Mouse (Mus musculus) embryonic facial prominence, embryonic 15.5 days (tissue): ENCODE data around the gene Pknox1. TPM values are rescaled to one million over a fixed set of nuclear protein-coding genes. Genes with fewer than 3 reads are reported as not detected.
"Not testable (repeated sequence)": the region's sequence is repeated elsewhere in the genome, so short reads cannot be mapped to it uniquely, and the experiment has no call there.

Experiments
- ATAC-seq: fragments of 200-750 bp; cut with Nextera tagmentation; 2 replicates; pipeline ENCODE4 v1.8.0; 2017; ENCODE audit warnings: low read depth, moderate TSS enrichment; ENCODE audit not compliant: insufficient number of reproducible peaks, low FRiP score, low TSS enrichment
- H3K27ac ChIP-seq: fragments of 300-500 bp; sonication (generic); replicated peaks from 2 replicates; pipeline ENCODE4 v1.5.1; 2015; ENCODE audit warnings: mild to moderate bottlenecking, inconsistent platforms
- H3K27me3 ChIP-seq: fragments of 300-500 bp; sonication (generic); 2 replicates; pipeline ENCODE4 v1.6.1; 2015; ENCODE audit warnings: inconsistent platforms
- H3K36me3 ChIP-seq: fragments of 300-500 bp; sonication (generic); 2 replicates; pipeline ENCODE4 v1.6.1; 2015; ENCODE audit warnings: mild to moderate bottlenecking, inconsistent platforms
- H3K4me1 ChIP-seq: fragments of 300-500 bp; sonication (generic); 2 replicates; pipeline ENCODE4 v1.6.1; 2015; ENCODE audit warnings: inconsistent platforms
- H3K4me2 ChIP-seq: fragments of 300-500 bp; sonication (generic); replicated peaks from 2 replicates; pipeline ENCODE4 v1.6.1; 2015; ENCODE audit warnings: mild to moderate bottlenecking, inconsistent platforms
- H3K4me3 ChIP-seq: fragments of 300-500 bp; sonication (generic); replicated peaks from 2 replicates; pipeline ENCODE4 v1.5.1; 2015; ENCODE audit warnings: mild to moderate bottlenecking, inconsistent platforms
- H3K9ac ChIP-seq: fragments of 300-500 bp; sonication (generic); 2 replicates; pipeline ENCODE4 v1.6.1; 2015; ENCODE audit warnings: inconsistent platforms
- H3K9me3 ChIP-seq: fragments of 300-500 bp; sonication (generic); replicated peaks from 2 replicates; pipeline ENCODE4 v1.6.1; 2016; ENCODE audit warnings: inconsistent platforms
- WGBS: fragments of 180-500 bp; shearing (Covaris S2); methylation state at CpG from one replicate; pipeline ENCODE4 v1.1.7; 2015; 5-methylcytosine and 5-hydroxymethylcytosine counted together
- polyA plus RNA-seq: library from polyadenylated mRNA; unstranded; fragments of >200 nt; fragmentation: Nextera tagmentation; extraction: Ambion mirVana; gene quantifications from 2 replicates; pipeline ENCODE4 v1.2.1, GENCODE M21; 2015

Gene Pknox1
- polyA plus RNA-seq, 1 experiment from 2014 or later: 26.6 TPM

GRCm38 (mm10) chr17:31606424-31606823 is 41.9 kb downstream of the Pknox1 start:
- no peaks in the 10 kb centered on the region for H3K27me3 ChIP-seq
- no peak overlapping the region for H3K4me3 ChIP-seq
- no peaks in the 10 kb centered on the region for H3K9me3 ChIP-seq
- H3K9ac ChIP-seq: no peak overlapping the region
- no peak for ATAC-seq
- H3K27ac ChIP-seq: no peak overlapping the region
- H3K4me1 ChIP-seq: no peaks in the 10 kb centered on the region
- 76% methylated on average over 7 of the region's 7 CpGs for WGBS
- no peak overlapping the region for H3K4me2 ChIP-seq
- peaks cover 39% of the 10 kb centered on the region for H3K36me3 ChIP-seq

- no peak for ATAC-seq
- 70% methylated on average over 8 of the region's 8 CpGs for WGBS
- Histone ChIP-seq H3K27ac (no peak overlapping the region), H3K9ac (no peak overlapping the region), H3K9me3 (no peaks in the 10 kb centered on the region), H3K4me3 (no peak overlapping the region), H3K4me2 (no peak overlapping the region), H3K27me3 (no peaks in the 10 kb centered on the region), H3K36me3 (peaks cover 35% of the 10 kb centered on the region), H3K4me1 (no peaks in the 10 kb centered on the region)
These were observed 42.9 kb downstream of the Pknox1 start for GRCm38 (mm10) chr17:31607256-31607951.

- ATAC-seq, H3K9me3 ChIP-seq, H3K27me3 ChIP-seq, H3K4me3 ChIP-seq, H3K4me2 ChIP-seq, H3K4me1 ChIP-seq, H3K9ac ChIP-seq, H3K27ac ChIP-seq: not testable (repeated sequence)
- H3K36me3 ChIP-seq: peaks cover 20% of the 10 kb centered on the region; the same call in 1 of the 2 replicates
- WGBS: 92% methylated on average over 3 of the region's 3 CpGs
These were observed 44.6 kb downstream of the Pknox1 start for GRCm38 (mm10) chr17:31609173-31609572.

DNA sequence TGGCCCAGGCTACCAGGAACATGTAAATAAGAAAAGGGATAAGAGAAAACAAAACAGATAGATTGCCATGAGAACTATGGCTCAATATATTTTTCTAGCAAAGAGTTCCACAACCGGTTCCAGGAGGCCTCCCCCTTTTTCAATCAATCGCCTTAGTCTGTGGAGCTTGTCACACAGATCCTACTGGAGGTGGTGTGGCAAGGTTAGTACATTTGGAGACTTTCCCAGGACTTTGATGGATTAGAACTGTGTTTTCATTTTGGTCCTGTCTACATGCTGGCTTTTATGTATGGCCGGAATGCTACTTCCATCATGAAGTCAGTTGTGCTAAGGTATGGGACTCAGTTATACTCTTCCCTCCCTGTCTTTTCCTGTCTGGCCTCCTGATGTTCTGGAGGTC is 45.4 kb downstream of the Pknox1 start:
- no peaks in the 10 kb centered on the region for H3K9me3 ChIP-seq
- no peak overlapping the region for H3K27ac ChIP-seq
- H3K27me3 ChIP-seq: no peaks in the 10 kb centered on the region
- H3K36me3 ChIP-seq: peaks cover 15% of the 10 kb centered on the region; the same call in 1 of the 2 replicates
- WGBS: 91% methylated on average over 3 of the region's 3 CpGs
- no peak for ATAC-seq
- no peaks in the 10 kb centered on the region for H3K4me1 ChIP-seq
- H3K9ac ChIP-seq: no peak overlapping the region
- H3K4me3 ChIP-seq: no peak overlapping the region
- no peak overlapping the region for H3K4me2 ChIP-seq

- no peak overlapping the region for H3K4me2 ChIP-seq
- WGBS: 67% methylated on average over 4 of the region's 4 CpGs
- H3K36me3 ChIP-seq: 0 out of 2 replicates have a peak, but pooled peaks cover under 1% of the 10 kb centered on the region
- no peak overlapping the region for H3K4me3 ChIP-seq
- H3K9me3 ChIP-seq: no peaks in the 10 kb centered on the region
- H3K9ac ChIP-seq: no peak overlapping the region
- no peak for ATAC-seq
- no peaks in the 10 kb centered on the region for H3K27me3 ChIP-seq
- no peak overlapping the region for H3K27ac ChIP-seq
- H3K4me1 ChIP-seq: no peaks in the 10 kb centered on the region
These were observed 48.7 kb downstream of the Pknox1 start for GRCm38 (mm10) chr17:31613086-31613755.

- 79% methylated on average over 4 of the region's 4 CpGs for WGBS
- no peak overlapping the region for H3K27ac ChIP-seq
- no peaks in the 10 kb centered on the region for H3K9me3 ChIP-seq
- ATAC-seq: no peak
- no peak overlapping the region for H3K4me2 ChIP-seq
- no peak overlapping the region for H3K4me3 ChIP-seq
- H3K4me1 ChIP-seq: peaks cover 5% of the 10 kb centered on the region; the same call in 1 of the 2 replicates
- H3K36me3 ChIP-seq: no peaks in the 10 kb centered on the region
- no peak overlapping the region for H3K9ac ChIP-seq
- H3K27me3 ChIP-seq: no peaks in the 10 kb centered on the region
These were observed 58.6 kb downstream of the Pknox1 start for GRCm38 (mm10) chr17:31623101-31623500.

- H3K4me3 ChIP-seq: no peak overlapping the region
- WGBS: 94% methylated on average over 2 of the region's 2 CpGs
- H3K4me2 ChIP-seq: no peak overlapping the region
- H3K27me3 ChIP-seq: no peaks in the 10 kb centered on the region
- no peaks in the 10 kb centered on the region for H3K36me3 ChIP-seq
- no peak for ATAC-seq
- no peak overlapping the region for H3K27ac ChIP-seq
- H3K4me1 ChIP-seq: no peaks in the 10 kb centered on the region
- H3K9ac ChIP-seq: no peak overlapping the region
- H3K9me3 ChIP-seq: no peaks in the 10 kb centered on the region
These were observed 63.4 kb downstream of the Pknox1 start for GRCm38 (mm10) chr17:31627961-31628360.

- Histone ChIP-seq H3K36me3 (no peaks in the 10 kb centered on the region), H3K9me3 (no peaks in the 10 kb centered on the region), H3K9ac (no peak overlapping the region), H3K4me1 (peaks cover 6% of the 10 kb centered on the region), H3K4me2 (no peak overlapping the region), H3K4me3 (no peak overlapping the region), H3K27me3 (peaks cover 11% of the 10 kb centered on the region), H3K27ac (no peak overlapping the region)
- ATAC-seq: no peak
- 78% methylated on average over 10 of the region's 10 CpGs for WGBS
These were observed 66.7 kb downstream of the Pknox1 start for GRCm38 (mm10) chr17:31631081-31631800.

GRCm38 (mm10) chr17:31633007-31633406 is 68.5 kb downstream of the Pknox1 start:
- WGBS: 80% methylated on average over 6 of the region's 6 CpGs
- Histone ChIP-seq H3K27me3 (peaks cover 18% of the 10 kb centered on the region), H3K9me3 (no peaks in the 10 kb centered on the region), H3K4me2 (no peak overlapping the region), H3K36me3 (no peaks in the 10 kb centered on the region), H3K9ac (no peak overlapping the region), H3K27ac (no peak overlapping the region), H3K4me1 (peaks cover 21% of the 10 kb centered on the region), H3K4me3 (no peak overlapping the region)
- ATAC-seq: no peak

- Histone ChIP-seq H3K4me2 (no peak overlapping the region), H3K36me3 (no peaks in the 10 kb centered on the region), H3K27ac (no peak overlapping the region), H3K4me1 (peaks cover 24% of the 10 kb centered on the region), H3K9ac (no peak overlapping the region), H3K27me3 (peaks cover 18% of the 10 kb centered on the region), H3K9me3 (no peaks in the 10 kb centered on the region), H3K4me3 (no peak overlapping the region)
- no peak for ATAC-seq
- 73% methylated on average over 5 of the region's 5 CpGs for WGBS
These were observed 70.4 kb downstream of the Pknox1 start for GRCm38 (mm10) chr17:31634896-31635295.

DNA sequence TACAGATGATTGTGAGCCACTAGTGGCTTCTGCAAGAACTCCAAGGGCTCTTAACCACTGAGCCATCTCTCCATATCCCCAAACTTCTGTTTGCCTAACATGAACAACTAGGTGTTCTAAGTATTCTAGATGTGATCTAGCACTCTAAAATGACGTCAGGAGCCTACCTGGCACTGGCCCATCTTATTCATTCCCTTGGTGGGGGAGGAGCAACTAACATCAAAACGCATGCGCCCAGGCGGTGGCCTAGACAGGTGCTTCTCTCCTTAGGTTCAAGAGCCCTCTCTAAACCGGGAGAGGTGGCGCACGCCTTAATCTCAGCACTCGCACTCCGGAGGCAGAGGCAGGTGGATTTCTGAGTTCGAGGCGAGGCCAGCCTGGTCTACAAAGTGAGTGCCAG is 71.2 kb downstream of the Pknox1 start:
- no peak overlapping the region for H3K27ac ChIP-seq
- no peak overlapping the region for H3K9ac ChIP-seq
- no peaks in the 10 kb centered on the region for H3K36me3 ChIP-seq
- peaks cover 24% of the 10 kb centered on the region for H3K4me1 ChIP-seq
- 52% methylated on average over 11 of the region's 11 CpGs for WGBS
- H3K4me3 ChIP-seq: peak overlapping the region; percentile 58
- ATAC-seq: no peak
- peaks cover 18% of the 10 kb centered on the region for H3K27me3 ChIP-seq
- no peaks in the 10 kb centered on the region for H3K9me3 ChIP-seq
- peak overlapping the region; percentile 99 for H3K4me2 ChIP-seq
